Mouse (Mus musculus): ENCODE results near the gene Dhx16.

DNA sequence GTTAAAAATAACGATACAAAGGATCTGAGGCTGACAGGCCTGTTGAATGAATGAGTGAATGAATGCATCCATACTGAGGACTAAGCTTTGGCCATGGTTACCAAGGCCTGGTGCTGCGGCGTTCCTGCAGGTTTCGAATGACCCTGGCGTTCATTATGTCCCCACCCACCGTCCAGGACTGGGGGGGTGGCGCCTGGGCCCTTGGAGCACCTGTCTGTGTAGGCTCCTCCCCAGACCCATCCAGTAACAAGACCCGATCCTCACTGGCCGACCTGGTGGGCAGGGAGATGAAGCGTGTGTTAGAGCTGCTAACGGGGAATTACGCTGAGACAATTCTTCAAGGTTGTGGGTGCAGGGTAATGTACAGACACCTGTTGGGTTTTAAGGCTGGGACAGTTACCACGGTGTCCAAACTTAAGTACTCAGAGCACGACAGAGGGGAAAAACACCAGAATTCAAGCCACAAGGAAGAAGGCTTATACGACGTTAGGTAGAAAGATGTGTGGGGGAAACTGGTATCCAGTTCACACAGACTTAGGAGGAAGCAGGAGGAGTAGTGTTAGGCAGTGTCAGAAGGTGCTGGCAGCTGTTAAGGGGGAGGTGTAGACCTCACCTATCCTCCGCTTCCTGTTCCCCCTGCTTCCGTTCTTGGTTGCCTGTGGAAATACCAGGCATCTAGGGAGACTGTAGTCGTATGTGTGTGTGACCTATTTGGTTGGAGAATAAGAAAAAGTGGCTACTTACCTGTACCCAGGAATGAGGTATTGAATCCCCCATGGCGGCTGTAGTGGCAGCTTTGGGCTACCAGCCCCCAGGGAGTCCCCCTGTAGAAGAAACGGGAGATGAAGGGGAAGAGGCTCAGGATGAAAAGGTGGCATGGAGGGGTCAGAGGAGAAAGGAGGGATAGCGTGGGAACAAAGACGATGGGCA is 18.3 kb downstream of the Dhx16 start:
- no peak for TF ChIP-seq POLR2A (IDR thresholded peaks at IDR 0.05; ENCODE audit: low read depth, low read length)
- no peak for TF ChIP-seq CTCF (IDR thresholded peaks at IDR 0.05; ENCODE audit: extremely low read depth, insufficient read length, insufficient replicate concordance, low read depth, low read length)

Measured in small intestine, adult 2 months (tissue).